Mouse (Mus musculus): ENCODE measurements around the gene Dyrk1a.

Gene Dyrk1a

DNA sequence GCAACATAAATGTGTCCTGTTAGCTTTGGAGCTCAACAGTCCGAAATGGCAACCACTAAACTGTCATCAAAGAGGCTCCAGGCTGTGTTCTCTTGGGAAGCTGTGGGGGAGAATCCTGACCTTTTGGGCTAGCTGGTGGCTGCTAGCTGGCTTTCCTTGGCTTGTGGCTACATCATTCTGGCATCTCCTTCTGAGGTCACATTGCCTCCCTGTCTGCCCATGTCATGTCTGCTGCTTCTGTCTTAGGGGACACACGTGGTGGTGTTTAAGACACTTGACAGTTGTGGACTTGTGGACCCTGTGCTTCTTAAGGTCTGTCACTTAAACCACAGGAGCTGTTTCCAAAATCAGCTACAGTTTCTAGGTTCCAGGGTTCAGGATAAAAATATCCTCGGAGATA is 21.7 kb downstream of the Dyrk1a start:
- no peak for DNase-seq

DNA sequence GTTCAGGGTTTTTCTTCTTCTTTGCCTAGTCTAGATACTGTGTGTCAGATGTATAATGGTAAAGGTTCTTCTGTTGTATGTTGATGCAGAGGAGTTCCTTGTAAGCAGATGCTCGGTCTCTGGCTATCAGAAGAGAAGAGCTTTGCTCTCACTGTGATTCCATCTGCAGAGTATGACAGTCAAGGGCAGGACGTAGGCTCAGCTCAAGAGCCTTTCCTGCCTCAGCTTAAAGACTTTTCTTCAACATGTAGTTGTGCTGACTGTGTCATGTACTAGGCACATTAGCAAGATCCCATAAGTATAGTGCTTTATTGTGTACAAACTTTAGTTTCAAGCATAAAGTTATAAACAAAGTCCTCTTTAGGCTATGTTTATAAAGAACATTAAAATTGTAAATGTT is 26.8 kb downstream of the Dyrk1a start:
- no peak for DNase-seq

DNA sequence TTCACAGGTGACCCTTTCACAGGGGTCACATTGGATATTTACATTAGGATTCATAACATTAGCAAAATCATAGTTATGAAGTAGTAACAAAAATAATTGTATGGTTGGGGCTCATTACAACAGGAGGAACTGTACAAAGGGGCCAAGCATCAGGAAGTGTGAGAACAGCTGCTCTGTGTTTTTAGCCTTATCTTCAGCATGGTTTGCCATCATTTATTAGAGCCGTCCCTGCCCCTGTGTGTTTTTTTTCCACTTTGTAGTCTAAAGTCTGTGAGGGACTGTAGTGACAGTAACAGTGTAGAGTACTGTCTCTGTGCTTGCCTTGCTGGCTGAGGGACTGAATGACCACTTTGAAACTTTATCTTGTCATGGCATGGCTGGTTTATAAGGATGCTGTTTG is 27.8 kb downstream of the Dyrk1a start:
- no peak for DNase-seq

DNA sequence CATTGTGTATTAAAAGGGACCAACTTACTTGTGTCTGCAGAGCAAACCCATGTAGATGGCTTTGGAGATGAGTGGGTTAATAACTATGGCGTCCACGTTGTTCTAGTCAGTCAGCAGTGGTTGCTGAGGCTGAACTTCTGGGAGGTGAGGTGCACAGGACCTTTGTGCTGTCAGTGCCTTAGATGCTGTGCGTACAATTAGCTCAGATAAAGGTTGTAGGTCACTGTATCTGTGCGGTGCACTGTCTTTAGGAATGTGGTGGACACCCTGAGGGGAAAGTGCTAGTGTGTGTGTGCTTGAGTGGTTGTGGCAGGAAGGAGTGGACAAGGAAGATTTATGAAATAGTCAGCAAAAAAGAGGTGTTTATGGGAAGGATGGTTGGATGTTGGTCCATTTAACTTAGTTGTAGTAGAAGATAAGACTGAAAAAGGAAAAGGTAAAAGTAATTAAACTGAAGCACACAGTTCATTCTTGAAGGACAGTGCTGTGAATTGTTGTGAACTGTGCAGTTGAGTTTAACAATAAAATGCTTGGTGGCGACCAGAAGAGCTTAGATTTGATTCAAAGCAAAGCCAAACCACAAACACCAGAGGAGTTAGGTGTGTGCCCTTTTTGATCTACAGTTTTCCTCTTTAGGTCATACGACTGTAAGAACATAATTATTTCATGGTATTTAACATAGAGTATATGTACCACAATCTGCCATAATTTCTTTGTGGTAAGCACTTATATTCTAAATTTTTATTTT is 30.3 kb downstream of the Dyrk1a start:
- DNase-seq, result no peak

DNA sequence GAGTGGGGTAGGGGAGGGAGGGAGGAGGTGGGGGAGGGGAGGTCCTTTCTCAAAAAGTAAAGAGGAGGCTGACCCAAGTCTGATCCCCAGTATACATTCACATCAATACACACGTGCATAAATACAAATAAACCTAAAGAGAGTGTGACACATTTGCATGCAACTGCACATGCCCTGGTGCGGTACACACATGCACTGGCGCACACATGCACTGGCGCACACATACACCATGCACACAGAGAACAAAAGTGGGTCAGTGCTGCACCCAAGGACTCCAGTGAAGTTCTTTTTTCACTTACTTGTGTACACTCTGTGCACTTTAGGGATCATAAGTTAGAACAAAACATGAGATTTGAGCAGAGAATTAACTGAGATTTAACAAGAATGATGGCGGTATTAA is 31.3 kb downstream of the Dyrk1a start:
- no peak for DNase-seq

DNA sequence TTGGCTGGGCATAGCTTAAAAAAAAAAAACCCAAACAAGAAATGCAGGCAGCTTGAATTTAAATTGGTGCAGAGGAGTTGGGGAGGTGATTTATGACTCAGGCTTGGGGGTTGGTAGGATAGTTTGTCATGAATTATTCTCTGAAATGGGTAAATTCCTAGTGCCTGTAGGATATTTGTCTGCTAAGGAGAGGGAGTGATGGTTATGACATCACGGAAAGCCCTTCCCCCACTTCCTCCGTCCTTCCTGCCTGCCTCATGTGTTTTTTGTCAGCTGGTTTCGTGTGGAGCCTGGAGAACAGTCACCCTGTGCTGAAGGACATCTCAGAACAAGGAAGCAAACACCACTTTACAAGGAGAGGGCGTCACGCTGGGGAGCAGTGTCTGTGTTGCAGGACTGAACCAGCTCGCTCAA is 31.7 kb downstream of the Dyrk1a start:
- no peak for DNase-seq

DNA sequence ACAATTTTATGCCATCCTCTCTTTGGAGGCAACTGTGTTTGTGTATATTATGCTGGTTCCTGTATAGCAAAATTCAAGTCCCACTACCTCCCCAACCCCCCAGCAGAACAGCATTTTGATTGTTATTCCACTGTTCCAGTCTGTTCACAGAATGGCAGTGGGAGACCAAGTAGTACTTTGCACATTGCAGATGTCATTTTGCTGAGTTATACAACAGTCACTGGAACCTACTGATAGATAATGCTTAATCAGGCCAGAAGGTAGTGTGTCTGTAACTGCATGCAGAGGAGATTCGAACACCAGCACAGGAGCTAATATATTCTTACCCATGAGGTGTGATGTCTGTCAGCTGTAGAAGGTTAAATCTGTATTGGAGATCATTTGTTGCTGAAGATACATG is 32.4 kb downstream of the Dyrk1a start:
- DNase-seq, result no peak

DNA sequence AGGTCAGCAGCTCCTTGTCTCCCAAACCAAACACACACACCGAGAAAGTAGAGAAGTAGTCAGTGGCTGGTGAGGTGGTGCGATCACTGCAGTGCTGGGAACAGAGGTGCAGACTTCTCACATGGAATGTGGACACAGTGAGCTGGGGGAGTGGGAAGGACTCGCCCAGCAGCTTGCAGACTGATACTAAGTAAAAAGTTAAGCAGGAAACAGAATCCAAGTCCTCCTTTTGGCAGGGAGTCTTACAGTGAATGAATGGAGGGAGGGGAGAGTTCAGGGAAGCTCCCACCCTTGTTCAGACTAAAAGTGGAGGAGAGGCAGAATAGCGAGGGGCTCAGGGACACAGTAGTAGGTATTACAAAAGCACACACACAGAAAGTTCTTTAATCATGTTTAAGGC is 32.9 kb downstream of the Dyrk1a start:
- DNase-seq, result no peak

DNA sequence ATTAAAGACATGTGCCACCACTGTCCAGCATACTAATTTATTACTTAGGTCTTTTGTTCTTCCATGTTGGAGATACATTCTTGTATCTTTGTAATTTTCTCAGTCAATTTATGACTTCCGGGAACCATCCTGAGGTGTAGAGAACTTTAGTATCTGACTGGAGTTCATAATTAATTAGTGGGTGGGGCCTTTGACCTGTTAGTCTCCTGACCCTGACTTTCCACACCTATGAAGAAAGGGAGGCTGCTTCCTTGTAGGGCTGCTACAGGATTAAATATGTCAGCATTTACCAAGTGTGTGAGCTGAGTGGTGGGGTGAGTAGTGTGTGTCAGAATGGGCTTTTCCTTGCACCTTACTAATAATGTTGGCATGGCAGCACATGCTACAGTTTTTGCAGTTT is 36.4 kb downstream of the Dyrk1a start:
- no peak for DNase-seq

DNA sequence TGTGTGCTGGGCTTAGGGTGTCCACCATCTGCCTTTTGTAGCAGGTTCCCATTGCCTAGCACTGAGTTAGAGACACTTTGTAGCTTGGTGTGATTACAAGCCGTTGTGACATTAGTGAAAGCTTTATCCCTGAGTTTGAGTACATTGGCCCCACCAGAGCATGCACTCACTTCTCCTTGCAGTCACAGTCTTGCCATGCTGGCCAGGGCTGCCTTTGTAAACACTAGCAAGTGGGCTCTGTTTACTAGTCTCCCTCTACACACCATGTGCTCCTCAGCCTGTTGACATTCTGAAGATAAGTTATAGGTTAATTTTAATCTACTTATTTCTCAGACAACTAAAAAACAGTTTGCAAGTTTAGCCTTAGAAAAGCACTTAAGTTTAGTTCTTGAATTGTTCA is 37.7 kb downstream of the Dyrk1a start:
- DNase-seq, result no peak

DNA sequence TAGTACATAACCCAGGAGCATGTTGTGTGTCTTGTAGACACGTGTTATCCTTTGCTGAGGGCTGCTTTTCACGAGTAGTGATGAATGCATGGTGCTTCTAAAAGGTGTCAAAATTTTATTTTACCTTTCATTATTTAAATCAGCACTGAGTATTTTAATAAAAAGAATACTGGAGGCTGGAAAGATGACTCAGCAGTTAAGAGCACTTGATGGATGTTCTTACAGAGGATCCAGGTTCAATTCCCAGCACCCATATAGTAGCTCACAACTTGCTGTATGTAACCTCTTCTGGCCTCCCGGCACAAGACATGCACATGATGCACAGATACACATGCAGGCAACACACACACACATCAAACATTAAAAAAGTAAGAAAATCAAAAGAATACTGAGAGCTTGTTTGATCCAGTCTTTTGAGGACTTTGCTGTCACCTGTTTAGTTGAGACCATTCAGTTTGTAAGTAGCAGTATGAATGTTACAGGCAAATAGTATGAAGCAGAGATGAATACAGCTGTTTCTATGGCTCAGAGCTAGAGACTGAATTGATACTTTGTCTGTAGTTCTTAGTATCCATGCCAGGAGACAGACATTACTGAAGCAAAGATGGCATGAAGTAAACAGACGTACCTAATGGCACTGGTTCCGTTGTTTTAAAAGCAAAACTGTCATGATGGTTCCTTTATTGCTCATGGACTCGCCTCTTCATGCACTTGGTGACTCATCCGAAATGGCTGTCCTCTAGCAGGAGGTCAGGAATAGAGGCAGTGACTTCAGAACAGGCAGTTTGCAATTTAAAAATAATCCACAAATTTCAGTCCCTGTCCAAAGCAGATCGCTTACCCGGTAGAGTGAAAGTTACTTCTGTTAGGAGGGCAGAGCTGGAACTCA is 39.1 kb downstream of the Dyrk1a start:
- DNase-seq, result no peak

DNA sequence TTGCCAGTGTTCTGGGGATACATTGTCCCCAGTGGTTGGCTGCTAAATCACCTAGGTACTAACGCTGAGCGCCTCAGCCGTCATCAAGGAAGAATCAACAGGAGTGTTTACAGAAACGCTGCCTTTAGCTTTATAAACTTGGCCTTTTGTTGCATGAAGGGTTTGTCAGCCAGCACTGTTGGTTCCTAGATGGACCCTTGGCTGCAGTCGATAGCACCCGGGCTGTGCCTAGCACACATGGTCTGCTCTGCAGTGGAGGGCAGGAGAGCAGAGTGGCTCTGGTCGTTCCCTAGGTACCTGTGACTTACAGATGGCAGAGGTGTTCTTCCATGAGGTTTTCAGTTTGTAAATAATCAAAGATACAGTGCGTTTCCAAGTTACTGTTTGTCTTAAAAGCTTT is 42.8 kb downstream of the Dyrk1a start:
- no peak for DNase-seq

DNA sequence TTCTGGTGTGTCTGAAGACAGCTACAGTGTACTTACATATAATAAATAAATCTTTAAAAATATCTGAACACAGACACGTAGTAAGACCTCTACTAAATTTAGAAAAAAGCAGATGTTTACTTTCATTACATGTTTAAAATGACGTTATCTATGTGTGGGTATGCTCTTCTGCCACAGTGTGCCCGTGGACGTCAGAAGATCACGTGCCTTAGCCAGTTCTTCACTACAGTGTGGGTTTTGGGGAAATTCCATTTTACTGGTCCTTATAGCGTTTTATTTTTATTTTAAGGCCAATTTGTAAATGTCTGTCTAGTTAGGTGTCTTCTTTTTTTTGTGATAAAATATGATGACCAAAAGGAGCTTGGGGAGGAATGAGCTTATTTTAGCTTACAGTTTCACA is 47.4 kb downstream of the Dyrk1a start:
- DNase-seq, result no peak

DNA sequence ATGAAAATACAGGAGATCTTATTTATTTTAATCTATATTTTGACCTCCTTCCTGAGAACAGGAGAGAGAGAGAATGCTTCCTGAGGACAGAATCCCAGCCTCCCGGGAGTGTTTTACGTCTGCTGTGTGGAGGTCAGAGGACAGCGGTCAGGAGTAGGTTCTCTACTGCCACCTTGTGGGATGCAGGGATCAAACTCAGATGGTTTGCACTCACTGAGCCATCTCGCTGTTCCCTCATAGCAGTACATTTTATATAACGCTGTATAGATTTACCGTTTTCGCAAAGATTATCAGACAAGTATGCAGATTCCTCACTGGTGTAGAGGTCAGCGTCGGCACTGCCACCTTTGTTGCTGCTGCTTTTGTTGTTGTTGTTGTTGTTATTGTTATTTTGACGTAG is 48.7 kb downstream of the Dyrk1a start:
- peak; percentile 79 to 84 for DNase-seq

DNA sequence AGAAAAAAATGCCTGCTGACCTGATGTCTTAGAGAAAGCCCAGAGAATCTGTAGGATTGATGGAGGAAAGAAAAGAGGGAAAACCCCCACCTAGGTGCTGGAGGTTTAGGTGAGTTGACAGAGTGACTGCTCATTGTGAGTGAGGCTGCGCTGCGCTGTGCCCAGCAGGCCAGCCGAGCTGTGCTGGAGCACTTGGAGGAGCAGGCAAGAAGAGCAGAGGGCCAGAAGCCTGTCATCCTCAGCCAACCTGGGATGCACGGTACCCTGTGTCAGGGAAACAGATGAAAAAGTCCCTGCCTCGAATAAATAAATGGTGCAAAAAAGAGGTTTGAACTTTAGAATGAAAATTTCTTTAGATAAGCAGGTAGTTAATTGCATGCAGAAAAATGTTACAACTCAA is 49.5 kb downstream of the Dyrk1a start:
- peak; percentile 41 to 46 for DNase-seq

DNA sequence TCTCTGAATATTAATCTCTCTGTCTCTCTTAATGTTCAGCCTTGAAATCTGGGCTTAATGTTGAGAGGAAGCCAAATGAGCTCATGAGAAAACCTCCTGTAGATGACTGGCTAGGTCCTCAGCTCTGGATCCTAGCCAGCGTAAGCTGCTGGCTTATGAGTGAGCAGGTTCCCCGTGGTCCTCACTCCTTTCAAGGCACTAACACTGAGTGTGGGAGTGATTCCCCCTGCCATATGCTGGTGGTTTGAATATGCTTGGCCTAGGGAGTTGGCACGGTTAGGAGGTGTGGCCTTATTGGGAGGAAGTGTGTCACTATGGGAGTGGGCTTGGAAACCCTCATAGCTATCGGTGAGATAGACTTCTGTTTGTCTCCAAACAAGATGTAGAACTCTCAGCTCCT is 55.1 kb downstream of the Dyrk1a start:
- peak; percentile 64 to 70 for DNase-seq

DNA sequence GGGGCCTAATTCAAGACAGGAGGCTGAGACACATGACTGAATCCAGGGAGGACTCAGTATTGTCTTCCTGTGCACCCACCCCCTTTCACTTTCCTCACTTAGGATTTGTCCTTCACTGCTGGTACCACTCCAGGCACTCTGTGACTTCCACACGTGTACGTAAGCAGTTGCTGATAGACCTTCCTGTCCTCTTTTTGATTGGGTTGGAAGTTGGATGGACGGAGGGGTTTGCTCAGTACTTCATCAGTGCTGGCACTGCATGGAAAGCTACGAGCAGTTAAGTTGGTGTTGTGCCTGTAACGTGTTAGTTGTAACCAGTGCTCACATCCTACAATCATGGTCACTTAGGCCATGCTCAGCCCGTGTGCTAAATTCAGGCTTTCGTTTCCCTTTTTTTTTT is 55.8 kb downstream of the Dyrk1a start:
- no peak for DNase-seq

DNA sequence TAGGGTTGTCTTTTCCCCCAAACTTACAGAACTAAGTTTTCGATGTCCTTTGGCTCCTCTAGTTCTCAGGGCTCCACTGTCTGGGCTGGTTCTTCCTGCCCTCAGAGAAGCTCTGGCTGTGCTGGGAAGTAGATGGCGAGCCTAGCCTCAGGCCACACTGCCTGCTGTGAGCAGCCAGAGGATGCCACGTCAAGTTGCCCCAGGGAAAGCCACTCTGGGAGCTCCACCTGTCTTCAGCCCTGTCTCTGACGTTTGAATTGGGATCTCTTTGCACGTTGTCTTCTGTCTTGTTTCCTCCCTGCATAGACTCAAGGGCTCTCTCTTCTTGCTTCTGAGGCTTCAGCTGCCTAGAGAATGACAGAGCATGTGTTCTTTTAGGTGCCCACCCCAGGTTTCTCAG is 57.9 kb downstream of the Dyrk1a start:
- no peak for DNase-seq

DNA sequence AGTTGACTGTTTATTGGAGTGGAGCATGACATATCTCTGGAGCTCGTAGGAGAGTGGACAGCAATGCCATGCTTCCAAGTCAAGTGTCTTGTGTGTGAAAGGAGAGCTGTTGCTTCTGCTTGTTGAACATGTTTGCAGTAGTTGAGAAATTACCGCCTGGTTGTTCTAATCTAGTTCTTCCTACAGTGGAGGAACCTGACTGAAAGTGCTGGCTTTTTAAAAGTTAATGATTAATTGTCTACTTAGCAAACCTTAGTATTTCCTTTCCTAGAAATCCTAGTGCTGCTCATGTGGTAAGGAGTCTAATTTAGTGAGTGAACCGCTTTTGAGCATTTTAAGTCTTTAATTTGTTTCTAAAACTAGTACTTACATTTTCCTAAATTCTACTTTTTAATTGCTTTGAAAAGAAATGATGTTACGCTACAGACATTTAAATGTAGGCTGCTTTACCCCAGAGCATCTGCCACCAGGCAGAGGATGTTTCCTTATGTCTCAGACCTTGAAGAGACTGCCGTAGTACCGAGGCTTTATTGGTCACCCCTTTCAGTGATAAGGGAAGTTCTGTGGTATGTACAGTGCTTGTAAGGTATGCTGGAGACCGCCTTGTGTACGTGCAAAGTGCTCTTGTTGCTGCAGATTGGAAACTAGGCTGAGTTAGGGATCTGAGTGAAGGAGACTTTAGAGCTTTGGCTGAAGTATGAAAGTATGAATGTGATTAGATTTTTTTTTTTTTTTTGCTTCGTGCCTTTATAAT is 59.3 kb downstream of the Dyrk1a start:
- no peak for DNase-seq

DNA sequence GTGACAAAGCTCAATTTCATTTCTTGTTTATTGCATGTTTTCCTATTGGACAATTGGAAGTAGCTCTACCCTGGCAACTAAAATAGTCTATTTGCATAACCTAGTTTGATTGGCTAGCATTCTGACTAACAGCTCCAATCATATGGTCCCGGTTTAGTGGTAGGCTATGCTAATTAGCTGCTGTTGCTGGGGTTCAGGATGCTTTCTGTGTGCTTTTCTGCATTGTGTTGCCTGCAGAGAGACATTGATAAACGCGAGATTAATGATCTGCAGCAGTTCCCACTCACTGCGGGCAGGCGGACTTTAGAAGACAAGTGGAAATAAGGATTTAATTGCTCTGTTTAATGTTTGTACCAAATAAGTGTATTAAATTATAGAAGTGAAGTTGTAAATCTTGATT is 62.2 kb downstream of the Dyrk1a start:
- DNase-seq, result peak; percentile 47 to 61

DNA sequence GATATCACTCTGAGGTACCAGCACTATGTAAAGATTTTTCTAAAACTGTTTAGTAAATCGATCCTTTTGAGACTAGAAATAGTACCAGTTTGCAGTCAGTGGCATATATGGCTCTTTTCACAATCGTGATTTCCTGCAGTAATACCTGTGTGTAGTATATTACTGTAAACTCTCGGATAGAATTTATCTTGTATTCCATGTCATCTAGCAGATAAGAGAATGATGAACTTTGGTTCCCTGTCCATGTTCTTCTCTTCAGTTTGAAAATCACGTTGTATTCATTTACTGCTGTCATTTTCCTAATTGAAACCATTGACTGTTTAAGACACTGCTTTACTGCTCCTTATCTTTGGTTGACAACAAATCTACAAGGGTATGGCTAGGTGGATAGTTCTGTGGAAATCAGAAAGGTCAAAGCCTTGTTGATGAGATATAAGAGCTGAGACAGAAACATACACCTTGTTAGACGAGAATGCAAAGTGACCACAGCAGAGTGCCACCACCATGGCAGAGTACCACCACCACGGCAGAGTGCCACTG is 62.7 kb downstream of the Dyrk1a start:
- DNase-seq, result no peak

DNA sequence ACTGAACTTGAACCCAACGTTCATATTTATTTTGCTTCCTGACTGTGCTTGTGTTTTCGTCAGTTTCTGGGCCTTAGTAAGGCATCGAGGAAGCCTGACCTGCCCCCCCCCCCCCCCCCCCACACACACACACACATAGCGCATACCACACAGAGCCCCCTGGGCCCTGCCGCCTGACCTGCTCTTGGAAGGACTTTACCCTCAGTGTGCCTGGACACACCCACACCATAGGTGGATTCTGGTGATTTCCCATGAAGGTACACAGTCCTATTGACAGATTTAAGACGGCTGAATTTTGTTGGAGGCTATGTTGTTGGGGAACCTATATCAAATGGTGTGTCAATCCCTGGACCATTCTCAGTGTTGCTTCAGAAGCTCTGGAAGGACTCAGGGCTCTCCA is 63.2 kb downstream of the Dyrk1a start:
- no peak for DNase-seq

DNA sequence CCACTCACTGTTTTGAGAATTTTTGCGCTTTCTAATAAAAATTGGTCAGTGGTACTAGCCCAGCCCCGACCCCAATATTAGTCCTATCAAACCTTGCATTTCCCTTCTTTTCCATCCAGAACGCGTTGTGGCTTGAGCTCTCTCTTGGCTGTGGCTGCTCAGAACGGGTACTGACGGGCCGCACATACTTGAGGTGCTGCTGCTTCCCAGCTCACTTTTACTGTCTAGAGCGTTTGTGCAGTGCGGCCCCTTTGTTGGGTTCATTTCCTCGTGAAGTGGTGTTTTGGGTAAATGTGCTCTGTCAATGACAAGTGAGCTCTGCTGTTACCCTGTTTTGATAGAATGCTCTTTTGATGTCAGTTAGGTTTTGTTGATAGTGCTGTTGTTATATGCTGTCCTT is 67.6 kb downstream of the Dyrk1a start:
- DNase-seq, result no peak
